Mouse (Mus musculus): ENCODE data around the gene Rapgef5.

Rapgef5 gene

DNA sequence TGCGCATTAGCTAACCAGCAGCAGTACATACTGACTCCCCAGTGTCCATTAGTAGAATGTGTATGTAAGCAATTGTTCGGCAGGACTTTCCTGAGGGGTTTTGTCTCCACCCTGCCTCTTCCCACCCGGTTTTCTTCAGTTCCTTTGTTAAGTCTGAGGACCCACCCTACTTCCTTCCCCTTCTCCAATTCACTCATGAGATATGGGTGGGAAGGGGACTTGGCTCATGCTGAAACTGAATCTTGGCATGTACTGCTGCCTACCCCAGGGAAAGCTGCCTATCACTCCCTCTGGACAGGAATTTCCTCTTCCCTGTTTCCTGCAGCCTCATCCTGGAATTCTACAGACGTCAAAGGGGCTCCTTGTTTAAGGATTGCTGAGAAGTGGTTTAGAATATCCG, 147.4 kb downstream of the Rapgef5 start:
- in situ Hi-C loops (cut with MboI; ENCODE audit: low sequenced_read_pairs) = no loop called here

DNA sequence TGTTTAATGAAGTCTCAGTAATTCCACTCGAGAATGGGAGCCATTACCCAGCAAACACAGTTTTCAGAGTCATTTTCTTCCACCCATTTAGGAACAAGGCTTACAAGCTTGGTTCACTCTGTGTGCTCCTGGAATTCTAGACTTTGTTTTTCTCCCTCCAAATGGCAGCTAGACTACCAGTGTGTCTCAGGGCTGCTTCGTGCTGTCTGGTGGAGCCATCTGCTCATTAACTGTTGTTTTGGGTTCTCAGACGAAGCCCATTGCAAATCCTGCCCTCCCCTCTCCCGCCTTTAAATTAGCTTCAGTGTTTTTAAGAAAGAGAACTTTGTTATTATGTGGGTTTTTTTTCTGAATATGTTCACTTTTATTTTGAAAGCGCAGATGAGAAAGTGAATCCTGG, 148.4 kb downstream of the Rapgef5 start:
- in situ Hi-C loops (cut with MboI; ENCODE audit: low sequenced_read_pairs) = no loop called here

DNA sequence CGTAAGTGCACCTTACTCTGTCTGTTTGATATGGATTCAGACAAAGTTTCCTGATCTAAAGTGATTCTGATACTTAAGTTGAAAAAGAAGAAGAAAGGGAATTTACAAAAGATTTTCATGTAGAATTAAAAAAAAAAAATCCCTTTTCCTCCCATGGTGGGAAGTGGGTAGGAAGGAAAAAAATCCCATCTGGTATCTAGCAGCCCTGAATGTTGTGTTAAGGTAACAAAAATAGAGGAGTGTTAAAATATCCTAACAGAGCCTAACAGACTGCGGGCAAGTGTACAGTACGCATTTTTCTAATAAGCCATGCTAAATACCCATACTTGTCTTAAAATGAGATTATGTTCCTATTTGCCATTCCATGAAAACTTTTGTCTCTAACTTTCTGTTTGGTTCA, 150.1 kb downstream of the Rapgef5 start:
- in situ Hi-C loops (cut with MboI; ENCODE audit: low sequenced_read_pairs) = no loop called here

DNA sequence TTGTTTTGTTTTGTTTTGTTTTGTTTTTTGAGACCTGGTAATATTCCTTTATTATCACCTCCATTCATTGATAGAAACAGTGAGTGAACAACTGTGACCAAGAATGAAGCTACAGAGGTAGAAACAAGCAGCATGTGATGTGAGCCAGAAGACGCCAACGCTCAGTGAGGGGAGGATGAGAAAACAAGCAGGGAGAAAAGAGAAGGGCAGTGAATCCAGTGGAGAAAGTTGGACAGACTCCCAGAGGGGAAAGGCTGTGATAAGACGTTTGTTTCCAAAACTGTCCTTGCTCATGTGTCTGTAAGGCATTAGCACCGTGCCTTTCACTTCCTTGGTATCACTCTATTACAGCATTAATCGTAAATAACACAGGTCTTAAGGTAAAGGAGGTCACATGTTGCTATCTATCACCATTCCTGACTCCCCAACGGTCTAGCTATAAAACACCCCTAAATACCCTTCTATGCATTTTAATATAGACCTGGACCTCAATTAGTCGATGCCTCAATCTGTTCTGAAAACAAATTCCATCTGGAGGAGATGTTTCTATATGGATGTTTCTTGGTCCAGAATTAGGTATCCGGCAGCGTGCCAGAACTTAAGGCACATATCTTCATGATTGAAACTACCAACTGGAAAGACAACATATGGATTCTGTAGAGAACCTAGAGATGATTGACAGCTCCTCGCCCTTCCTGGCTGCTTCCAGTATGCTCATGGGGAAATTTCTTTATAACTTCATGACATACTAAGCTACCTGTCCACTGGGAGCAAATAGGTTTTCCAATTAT, 153.5 kb downstream of the Rapgef5 start:
- in situ Hi-C loops (cut with MboI; ENCODE audit: low sequenced_read_pairs) = no loop called here

DNA sequence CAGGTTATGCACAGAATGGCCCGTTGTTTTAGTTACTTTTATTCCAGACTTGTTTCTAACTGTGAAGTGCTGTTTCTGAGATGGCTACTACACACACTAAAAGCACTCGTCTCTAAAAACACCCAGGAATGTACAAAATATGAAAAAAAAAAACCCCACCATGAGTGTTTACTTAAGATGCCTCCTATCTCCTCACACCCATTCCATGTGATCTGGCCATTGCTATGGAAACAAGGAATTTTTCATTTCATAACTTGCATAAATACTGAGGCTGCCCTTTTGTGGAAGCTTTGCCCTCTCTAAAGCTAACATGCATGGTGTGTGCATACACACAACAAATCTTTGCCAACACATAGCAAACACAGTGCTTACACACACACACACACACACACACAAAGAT, 156.9 kb downstream of the Rapgef5 start:
- in situ Hi-C loops (cut with MboI; ENCODE audit: low sequenced_read_pairs) = no loop called here

DNA sequence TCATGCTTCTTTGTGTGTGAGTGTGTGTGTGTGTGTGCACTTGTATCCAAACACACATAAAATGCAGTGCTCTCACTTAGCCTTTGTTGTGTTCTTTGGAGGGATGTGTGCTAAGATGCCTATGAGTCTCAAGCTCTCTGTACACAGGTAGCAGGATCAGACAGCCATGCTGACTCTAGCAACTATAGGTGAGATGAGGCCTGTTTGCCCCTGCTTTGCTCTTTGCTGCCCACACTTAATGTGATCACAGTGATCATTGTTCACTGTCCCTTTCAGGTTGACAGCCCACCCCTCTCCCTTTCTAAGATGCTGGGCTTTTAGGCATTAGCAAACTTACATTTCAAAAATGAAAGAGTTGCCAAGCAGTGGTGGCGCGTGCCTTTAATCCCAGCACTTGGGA, 158.2 kb downstream of the Rapgef5 start:
- in situ Hi-C loops (cut with MboI; ENCODE audit: low sequenced_read_pairs) = no loop called here

DNA sequence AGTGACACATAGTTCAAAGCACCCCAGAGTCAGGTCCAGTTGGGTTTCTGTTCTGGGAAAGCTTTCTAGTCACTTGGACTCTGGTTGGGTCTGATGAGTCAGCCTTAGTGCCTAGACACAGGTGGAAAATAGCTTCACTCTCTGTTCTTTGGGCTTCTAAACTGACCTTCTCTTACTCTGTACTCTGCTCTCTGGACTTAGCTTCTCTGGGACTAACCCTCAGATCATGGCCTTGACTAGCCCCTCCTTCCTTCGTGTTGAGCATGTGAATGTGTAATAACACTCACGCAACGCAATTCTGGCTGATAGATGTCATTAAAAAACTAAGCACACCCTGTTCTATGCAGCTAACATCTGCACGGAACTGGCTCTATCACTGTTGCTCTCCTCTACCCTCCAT, 160.0 kb downstream of the Rapgef5 start:
- in situ Hi-C loops (cut with MboI; ENCODE audit: low sequenced_read_pairs) = no loop called here

DNA sequence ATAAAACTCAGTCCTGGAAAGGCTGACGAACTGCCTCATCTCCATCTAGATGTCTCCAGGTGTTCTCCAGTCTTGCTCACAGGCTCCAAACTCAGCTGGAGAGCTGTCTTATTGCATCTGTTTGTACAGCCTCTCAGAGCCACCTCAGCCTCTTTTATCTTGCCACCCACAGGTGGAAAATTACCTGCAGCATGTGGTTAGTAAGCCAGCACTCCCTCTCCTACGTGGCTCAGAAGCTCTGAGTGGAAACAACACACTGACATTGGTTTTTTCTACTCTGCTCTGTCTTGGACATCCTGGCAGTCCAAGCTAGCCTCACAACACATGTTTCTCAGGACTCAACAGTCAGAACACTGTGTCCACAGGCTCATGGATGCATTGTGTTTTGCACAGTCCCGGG, 162.6 kb downstream of the Rapgef5 start:
- in situ Hi-C loops (cut with MboI; ENCODE audit: low sequenced_read_pairs) = no loop called here

DNA sequence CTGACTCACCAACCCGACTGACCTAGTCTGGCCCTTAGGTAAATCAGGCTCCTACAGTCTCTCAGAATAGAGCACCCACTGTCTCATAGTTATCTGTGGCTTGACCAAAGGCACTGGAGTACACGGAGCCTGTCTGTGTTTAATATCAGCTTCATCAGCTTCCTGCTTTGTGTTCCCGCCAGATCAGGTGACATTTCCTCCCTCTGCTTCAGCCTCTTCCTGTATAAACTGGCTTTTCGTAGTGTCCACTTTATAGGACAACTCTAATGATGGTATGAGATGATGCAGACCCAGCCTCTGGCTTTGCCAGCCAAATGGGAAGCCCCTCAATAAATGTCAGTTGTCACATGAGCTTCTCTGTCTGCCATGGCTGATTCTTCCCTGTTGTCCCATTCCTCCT, 163.5 kb downstream of the Rapgef5 start:
- in situ Hi-C loops (cut with MboI; ENCODE audit: low sequenced_read_pairs) = no loop called here

DNA sequence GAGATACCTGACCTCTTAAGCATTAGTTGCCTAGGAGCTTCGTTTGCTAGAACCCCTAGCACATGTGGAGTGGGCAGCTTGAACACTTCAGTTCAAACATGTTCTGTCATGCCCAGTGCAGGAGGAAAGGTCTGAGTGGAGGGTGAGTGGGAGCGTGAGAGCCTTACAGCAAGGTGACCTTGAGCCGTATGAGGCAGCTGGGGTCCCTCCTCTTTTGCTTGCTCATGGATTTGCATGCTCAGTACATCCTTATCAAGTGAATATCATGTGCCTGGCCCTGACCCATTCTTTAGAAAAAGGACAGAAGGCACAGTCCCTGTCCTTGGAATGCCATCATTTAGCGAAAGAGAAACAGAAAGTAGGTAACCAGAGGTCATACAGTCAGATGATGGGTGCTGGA, 165.0 kb downstream of the Rapgef5 start:
- in situ Hi-C loops (cut with MboI; ENCODE audit: low sequenced_read_pairs) = no loop called here

DNA sequence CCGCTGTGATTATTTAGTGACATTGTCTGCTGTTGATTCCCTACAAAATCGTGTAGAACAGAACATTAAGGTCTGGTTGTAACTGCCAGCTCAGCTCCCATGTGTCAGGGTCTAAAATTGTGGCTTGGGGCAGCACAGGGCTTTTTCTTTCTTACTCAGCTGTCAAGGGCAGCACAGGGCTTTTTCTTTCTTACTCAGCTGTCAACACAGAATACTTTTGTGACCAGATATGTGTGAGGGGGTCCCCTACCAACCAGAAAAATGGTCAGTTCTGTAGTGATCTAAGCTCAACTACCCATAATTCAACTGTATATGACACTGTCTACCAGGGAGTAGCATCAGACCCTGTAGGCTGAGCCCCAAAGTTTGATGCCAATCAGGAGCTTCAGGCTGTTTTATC, 167.1 kb downstream of the Rapgef5 start:
- in situ Hi-C loops (cut with MboI; ENCODE audit: low sequenced_read_pairs) = no loop called here

DNA sequence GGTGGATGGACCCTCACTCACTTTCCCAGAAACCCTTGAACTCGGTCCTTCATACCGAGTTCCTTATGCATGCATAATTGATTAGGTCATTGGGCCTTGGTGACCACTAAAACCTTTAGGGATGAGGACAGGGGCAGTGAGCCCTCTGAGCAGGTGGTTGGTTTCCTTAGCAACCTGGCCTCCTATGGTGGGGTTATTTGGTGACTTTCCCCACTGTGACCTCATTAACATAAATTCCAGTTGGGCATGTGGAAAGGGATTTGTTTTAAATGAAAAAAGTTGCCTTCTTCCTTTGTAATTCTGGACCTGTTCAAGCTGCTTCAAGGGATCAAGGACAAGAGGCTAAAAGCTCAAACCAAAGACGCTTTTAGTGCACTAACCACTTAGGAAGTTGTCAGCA, 167.7 kb downstream of the Rapgef5 start:
- in situ Hi-C loops (cut with MboI; ENCODE audit: low sequenced_read_pairs) = no loop called here

DNA sequence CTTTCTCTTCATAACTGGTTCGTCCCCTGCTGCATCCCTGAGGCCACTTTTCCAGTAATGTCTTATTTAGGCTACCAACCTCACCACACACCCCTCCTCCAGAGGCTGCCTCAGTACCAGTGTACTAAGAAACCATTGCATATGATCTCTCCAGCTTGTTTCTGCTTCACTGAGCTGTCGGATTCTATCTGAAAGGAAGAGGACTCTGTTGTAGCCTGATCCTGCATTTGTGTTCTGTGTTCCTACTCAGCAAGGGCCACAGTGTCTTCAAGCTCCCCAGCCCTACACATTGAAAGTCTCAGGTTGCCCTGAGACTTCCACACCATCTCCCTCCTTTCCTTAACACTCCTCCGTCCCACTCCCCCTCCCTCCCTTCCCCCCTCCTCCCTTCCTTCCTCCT, 168.5 kb downstream of the Rapgef5 start:
- in situ Hi-C loops (cut with MboI; ENCODE audit: low sequenced_read_pairs) = no loop called here

DNA sequence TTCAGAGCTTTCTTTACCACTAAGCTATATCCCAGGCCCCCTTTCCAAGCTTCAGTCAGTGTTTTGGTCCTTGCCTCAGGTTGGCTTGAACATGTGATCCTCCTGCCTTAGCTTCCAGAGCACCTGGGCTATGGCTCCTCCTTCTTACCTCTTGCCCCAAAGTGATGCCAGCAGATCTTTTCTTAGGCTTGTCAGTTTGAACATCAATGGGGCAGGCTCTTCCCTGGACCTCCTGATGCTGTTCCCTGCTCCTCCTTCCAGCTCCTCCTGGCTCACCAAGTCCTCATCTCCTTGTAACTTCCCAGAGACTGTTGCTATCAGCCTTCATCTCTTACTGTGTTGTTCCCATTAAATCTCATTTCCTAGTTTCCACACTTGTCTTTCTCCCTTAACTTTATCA, 169.1 kb downstream of the Rapgef5 start:
- in situ Hi-C loops (cut with MboI; ENCODE audit: low sequenced_read_pairs) = no loop called here

DNA sequence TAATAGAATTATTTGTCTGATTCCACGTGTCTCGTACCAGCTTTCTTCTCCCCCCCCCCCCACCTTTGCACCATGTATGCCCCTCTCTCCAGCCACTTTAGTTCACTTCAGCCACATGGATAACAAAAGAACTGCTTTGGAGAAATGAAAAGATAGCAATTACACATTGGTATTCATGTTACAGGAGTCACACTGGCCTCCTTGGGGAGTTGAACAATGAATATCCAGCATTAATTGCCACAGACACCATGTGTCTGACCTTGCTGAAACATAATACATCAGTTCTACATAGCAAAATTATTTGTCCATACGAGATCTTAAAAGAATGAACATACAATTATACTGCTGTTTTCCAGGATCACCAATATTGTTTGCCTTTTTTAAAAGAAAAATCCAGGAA, 170.5 kb downstream of the Rapgef5 start:
- in situ Hi-C loops (cut with MboI; ENCODE audit: low sequenced_read_pairs) = no loop called here

DNA sequence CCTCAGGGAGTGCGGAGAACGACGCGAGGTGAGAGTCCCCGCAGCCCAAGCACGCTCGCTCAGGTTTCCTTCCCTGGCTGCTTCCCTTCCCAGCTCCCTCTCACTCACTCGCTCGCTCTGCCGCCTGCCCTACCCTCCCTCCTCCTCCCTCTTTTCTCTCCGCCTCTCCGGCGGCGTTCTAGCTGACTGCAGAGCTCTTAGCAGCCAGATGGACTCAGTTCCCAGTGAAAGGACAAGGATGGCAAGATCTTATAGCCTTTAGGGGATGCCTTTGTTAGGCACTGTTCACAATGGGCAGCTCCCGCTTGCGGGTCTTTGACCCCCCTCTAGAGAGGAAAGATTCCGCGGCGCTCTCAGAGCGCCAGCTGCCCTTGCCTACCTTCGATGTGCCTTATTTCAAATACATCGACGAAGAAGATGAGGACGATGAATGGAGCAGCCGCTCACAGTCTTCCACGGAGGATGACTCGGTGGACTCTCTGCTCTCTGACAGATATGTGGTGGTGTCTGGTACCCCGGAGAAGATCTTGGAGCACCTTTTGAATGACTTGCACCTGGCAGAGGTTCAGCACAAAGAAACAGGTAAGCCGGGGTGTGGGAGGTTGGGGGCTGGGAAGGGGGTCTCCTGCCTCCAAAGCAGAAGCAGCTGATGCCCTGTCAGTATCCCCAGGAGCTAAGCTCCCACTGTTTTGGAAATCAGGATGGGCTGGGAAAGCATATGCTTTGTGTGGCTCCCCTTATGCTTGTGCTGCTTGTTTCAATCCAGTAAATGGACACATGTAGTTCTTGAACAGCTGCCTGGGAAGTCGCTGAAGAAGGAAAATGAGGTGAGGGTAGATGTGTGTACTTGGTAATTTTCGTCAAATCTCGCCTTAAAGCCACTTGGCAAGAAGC, 172.6 kb downstream of the Rapgef5 start:
- in situ Hi-C loops (cut with MboI; ENCODE audit: low sequenced_read_pairs) = no loop called here

DNA sequence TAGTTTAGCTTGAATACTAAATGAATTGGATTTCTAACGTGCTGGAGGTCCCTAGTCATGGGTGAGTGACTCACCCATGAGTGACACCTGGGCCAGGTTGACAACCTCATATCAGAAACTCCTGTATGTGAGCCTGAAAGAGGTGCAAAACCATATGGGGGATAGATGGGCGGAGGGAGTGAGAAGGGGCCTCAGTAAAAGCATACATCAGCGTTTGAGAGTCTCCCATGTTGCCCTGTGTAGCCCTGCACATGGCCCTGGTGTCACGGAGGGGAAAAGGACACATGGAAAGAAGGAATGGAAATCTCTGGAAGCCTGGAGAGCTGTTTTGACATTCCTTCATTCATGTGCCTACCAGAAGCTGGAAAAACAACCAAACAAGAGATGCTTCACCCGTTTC, 175.1 kb downstream of the Rapgef5 start:
- in situ Hi-C loops (cut with MboI; ENCODE audit: low sequenced_read_pairs) = no loop called here

DNA sequence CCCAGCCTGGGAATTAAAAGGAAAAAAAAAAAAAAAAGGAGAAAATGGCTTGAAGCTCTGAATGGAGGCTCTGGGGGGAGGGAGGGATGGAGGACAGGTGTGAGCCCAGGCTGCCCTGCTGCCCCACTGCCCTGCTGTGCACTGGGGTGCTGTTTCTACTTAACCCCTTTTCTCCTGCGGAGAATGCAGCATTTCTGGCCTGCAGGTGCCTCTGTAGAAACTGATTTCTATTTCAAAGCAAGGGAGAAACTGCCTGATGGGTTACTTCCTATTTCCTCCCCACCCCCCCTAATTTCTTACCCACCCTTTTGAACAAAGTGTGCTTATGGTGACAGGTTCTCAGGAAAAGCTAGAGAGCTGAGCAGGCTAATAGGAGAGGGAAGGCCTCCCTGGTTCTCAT, 176.5 kb downstream of the Rapgef5 start:
- in situ Hi-C loops (cut with MboI; ENCODE audit: low sequenced_read_pairs) = no loop called here

DNA sequence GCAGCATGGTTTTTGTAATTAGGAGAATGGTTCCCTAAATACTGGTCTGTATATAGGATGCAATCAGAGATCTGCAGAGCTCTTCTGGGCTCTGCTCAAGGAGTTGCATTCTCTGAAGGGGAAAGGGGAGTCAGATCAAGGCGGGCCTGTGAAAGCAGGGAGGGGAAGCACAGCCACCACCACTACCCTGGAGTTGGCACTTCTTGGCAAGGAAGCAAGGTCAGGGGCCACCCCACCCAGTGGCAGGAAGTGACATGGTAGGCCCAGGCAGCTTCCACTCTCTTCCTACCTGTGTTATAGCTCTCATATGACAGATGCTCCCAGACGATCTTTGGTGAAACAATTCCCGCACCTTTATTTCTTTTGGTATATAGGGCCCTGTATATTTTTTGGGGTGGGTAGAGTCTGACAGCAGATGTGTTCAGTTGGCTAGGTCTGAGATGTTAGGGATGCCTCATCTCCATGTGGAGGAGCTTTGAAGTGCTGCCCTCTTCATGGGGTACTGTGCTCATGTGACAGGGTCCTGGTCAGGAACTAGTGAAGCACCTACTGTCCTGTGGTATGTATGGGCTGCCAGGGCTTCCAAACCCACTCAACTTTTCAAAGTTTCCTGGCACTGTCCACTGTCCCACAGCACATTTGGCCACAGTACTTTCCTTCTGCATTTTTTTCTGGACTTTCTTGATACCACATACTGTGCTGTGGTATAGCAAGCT, 183.8 kb downstream of the Rapgef5 start:
- in situ Hi-C loops (cut with MboI; ENCODE audit: low sequenced_read_pairs) = no loop called here

DNA sequence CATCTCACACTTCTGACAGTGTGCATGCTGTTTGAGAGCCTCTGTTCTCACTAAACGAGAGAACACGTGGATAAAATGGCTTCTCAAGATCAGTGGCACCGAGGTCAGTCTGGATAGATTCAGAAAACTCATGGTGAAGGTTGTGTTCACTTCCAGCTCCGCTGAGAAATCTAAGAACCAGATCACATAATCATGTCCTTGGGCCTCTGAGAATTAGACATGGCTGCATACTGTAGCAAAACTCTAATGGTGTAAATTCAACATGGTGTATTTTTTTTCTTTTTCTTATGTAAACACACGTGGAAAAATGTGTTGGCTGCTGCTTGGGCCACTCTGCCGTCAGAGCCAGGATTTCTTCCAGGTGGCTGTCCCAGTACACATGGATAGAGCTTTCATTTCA, 184.6 kb downstream of the Rapgef5 start:
- in situ Hi-C loops (cut with MboI; ENCODE audit: low sequenced_read_pairs) = no loop called here

DNA sequence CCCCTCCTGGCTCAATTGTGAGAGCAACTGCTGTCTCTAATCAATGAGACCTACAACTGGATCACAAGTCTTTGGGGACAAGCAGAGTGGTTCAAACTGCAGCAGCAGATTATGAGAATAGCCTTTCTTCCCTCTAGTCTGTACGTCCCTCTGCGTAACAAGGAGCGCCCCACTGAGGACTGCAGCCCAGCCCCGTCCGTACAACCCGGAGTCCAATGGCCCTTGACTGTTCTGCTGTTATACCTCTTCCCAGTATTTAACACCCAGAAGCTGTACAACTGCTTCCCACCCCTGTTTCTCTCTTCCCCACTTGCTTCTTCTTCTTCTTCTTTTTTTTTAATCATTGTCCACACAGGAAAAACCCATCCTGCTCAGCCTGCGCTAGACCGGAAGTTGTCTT, 186.0 kb downstream of the Rapgef5 start:
- in situ Hi-C loops (cut with MboI; ENCODE audit: low sequenced_read_pairs) = no loop called here

DNA sequence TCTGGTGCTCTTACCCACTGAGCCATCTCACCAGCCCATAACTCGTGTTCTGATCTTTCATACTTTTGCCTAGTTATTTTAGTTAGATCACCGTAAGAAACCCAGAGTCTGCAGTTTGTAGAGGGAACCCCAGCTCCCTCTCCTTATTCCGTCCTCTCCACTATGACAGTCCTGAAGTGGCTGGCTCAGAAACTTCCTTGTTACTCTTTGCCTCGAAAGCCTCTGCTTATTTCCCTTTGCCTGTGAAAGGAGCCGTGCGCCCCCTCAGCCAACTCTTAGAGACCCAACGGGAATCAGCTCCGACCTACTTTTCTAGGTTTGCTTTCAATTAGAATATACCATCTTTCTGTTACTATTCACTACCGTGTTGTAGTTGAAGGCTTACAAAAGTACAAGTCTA, 186.6 kb downstream of the Rapgef5 start:
- in situ Hi-C loops (cut with MboI; ENCODE audit: low sequenced_read_pairs) = no loop called here
